Mouse (Mus musculus) liver, embryonic 13.5 days (tissue): ENCODE results near the gene Synj1. TPM values are rescaled to one million over a fixed set of nuclear protein-coding genes. Genes with fewer than 3 reads are reported as not detected.

ENCODE experiments used
- ATAC-seq: fragments of 200-750 bp; cut with Nextera tagmentation; 2 replicates; pipeline ENCODE4 v1.8.0; 2017; ENCODE audit warnings: low read depth, mild to moderate bottlenecking, moderate number of reproducible peaks, moderate library complexity
- DNase-seq: peaks from one replicate; pipeline ENCODE4 v3.0.0; 2022
- H3K27ac ChIP-seq: fragments of 300-500 bp; sonication (generic); 2 replicates; pipeline ENCODE4 v1.5.1; 2015; ENCODE audit warnings: moderate library complexity, mild to moderate bottlenecking, inconsistent platforms
- H3K27me3 ChIP-seq: fragments of 300-500 bp; sonication (generic); 2 replicates; pipeline ENCODE4 v1.6.1; 2015; ENCODE audit warnings: mild to moderate bottlenecking, inconsistent platforms
- H3K36me3 ChIP-seq: fragments of 300-500 bp; sonication (generic); 2 replicates; pipeline ENCODE4 v1.6.1; 2015; ENCODE audit warnings: mild to moderate bottlenecking, inconsistent platforms
- H3K4me1 ChIP-seq: fragments of 300-500 bp; sonication (generic); replicated peaks from 2 replicates; pipeline ENCODE4 v1.6.1; 2015; ENCODE audit warnings: inconsistent platforms
- H3K4me2 ChIP-seq: fragments of 300-500 bp; sonication (generic); 2 replicates; pipeline ENCODE4 v1.6.1; 2015; ENCODE audit warnings: inconsistent platforms, mild to moderate bottlenecking, moderate library complexity
- H3K4me3 ChIP-seq: fragments of 300-500 bp; sonication (generic); replicated peaks from 2 replicates; pipeline ENCODE4 v1.5.1; 2015; ENCODE audit warnings: mild to moderate bottlenecking, inconsistent platforms
- H3K9ac ChIP-seq: fragments of 300-500 bp; sonication (generic); 2 replicates; pipeline ENCODE4 v1.6.1; 2015; ENCODE audit warnings: mild to moderate bottlenecking, inconsistent platforms
- H3K9me3 ChIP-seq: fragments of 300-500 bp; sonication (generic); replicated peaks from 2 replicates; pipeline ENCODE4 v1.6.1; 2016; ENCODE audit warnings: inconsistent platforms
- WGBS: fragments of 180-500 bp; shearing (Covaris S2); methylation state at CpG from one replicate; pipeline ENCODE4 v1.1.7; 2015; ENCODE audit not compliant: insufficient replicate concordance; 5-methylcytosine and 5-hydroxymethylcytosine counted together
- polyA plus RNA-seq: library from polyadenylated mRNA; unstranded; fragments of >200 nt; fragmentation: Nextera tagmentation; extraction: Ambion mirVana; gene quantifications from 2 replicates; pipeline ENCODE4 v1.2.1, GENCODE M21; 2015

The Synj1 gene
- polyA plus RNA-seq, 1 experiment from 2014 or later: 13.0 TPM

DNA sequence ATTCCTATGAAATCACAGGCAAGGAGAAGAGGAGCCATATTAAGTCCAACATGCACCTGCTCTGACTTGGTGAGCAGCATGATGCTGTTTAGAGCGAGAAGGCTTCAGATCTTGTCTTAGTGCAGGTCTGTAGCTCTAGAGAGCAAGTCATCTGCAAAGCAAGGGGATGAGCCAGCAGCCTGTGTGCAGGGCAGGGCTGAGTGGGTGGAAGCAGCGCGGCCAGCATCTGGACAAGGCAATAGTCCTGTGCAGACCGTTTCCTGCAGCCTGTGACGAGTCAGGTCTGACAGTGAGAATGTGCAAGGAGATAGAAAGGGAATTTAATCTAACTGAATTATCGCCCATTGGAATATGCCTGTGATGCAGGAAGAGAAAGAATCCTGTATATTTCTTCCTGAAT lies 40.1 kb downstream of the Synj1 start:
- ATAC-seq: no peak
- no peak for DNase-seq
- H3K9ac ChIP-seq: no peak overlapping the region
- H3K4me1 ChIP-seq: peaks cover 4% of the 10 kb centered on the region
- WGBS: 85% methylated on average over 6 of the region's 6 CpGs
- H3K9me3 ChIP-seq: no peaks in the 10 kb centered on the region
- peaks cover 60% of the 10 kb centered on the region for H3K36me3 ChIP-seq
- H3K27me3 ChIP-seq: no peaks in the 10 kb centered on the region
- H3K4me2 ChIP-seq: no peak overlapping the region
- no peak overlapping the region for H3K27ac ChIP-seq
- no peak overlapping the region for H3K4me3 ChIP-seq

- H3K4me2 ChIP-seq: no peak overlapping the region
- ATAC-seq (no peak), DNase-seq (no peak)
- peaks cover 36% of the 10 kb centered on the region for H3K4me1 ChIP-seq
- H3K36me3 ChIP-seq: peaks cover 60% of the 10 kb centered on the region
- no peaks in the 10 kb centered on the region for H3K9me3 ChIP-seq
- H3K9ac ChIP-seq: no peak overlapping the region
- H3K27ac ChIP-seq: no peak overlapping the region; the same call in 1 of the 2 replicates
- no peaks in the 10 kb centered on the region for H3K27me3 ChIP-seq
- no peak overlapping the region for H3K4me3 ChIP-seq
- WGBS: 87% methylated on average over 4 of the region's 4 CpGs
Observed at GRCm38 (mm10) chr16:90966241-90966640, 44.9 kb downstream of the Synj1 start.

- Histone ChIP-seq H3K9me3 (no peaks in the 10 kb centered on the region), H3K36me3 (peaks cover 63% of the 10 kb centered on the region), H3K4me2 (peak overlapping the region; percentile 61), H3K4me3 (0 out of 2 replicates have a peak overlapping the region, but pooled peaks have one; percentile 1), H3K27ac (peak overlapping the region; percentile 88), H3K9ac (peak overlapping the region; percentile 44), H3K4me1 (peaks cover 36% of the 10 kb centered on the region), H3K27me3 (no peaks in the 10 kb centered on the region)
- DNase-seq (peak; percentile 82), ATAC-seq (peak; percentile 99)
- WGBS: 23% methylated on average over 10 of the region's 10 CpGs
Observed at GRCm38 (mm10) chr16:90964302-90964701, 46.8 kb downstream of the Synj1 start.

- H3K27ac ChIP-seq: peak overlapping the region; percentile 88
- peaks cover 63% of the 10 kb centered on the region for H3K36me3 ChIP-seq
- H3K9me3 ChIP-seq: no peaks in the 10 kb centered on the region
- peak; percentile 75 for ATAC-seq
- peaks cover 36% of the 10 kb centered on the region for H3K4me1 ChIP-seq
- 0 out of 2 replicates have a peak overlapping the region, but pooled peaks have one; percentile 1 for H3K4me3 ChIP-seq
- H3K4me2 ChIP-seq: peak overlapping the region; percentile 61
- peak; percentile 34 for DNase-seq
- peak overlapping the region; percentile 44 for H3K9ac ChIP-seq
- no peaks in the 10 kb centered on the region for H3K27me3 ChIP-seq
- 57% methylated on average over 10 of the region's 10 CpGs for WGBS
Observed at GRCm38 (mm10) chr16:90963866-90964265, 47.2 kb downstream of the Synj1 start.

- no peak for ATAC-seq
- Histone ChIP-seq H3K9ac (peak overlapping the region; percentile 44), H3K4me3 (no peak overlapping the region), H3K9me3 (no peaks in the 10 kb centered on the region), H3K27ac (peak overlapping the region; percentile 88), H3K36me3 (peaks cover 63% of the 10 kb centered on the region), H3K4me2 (peak overlapping the region; percentile 61), H3K4me1 (peaks cover 36% of the 10 kb centered on the region), H3K27me3 (no peaks in the 10 kb centered on the region)
- WGBS: 92% methylated on average over 4 of the region's 4 CpGs
- DNase-seq: no peak
Observed at GRCm38 (mm10) chr16:90963231-90963630, 47.9 kb downstream of the Synj1 start.

DNA sequence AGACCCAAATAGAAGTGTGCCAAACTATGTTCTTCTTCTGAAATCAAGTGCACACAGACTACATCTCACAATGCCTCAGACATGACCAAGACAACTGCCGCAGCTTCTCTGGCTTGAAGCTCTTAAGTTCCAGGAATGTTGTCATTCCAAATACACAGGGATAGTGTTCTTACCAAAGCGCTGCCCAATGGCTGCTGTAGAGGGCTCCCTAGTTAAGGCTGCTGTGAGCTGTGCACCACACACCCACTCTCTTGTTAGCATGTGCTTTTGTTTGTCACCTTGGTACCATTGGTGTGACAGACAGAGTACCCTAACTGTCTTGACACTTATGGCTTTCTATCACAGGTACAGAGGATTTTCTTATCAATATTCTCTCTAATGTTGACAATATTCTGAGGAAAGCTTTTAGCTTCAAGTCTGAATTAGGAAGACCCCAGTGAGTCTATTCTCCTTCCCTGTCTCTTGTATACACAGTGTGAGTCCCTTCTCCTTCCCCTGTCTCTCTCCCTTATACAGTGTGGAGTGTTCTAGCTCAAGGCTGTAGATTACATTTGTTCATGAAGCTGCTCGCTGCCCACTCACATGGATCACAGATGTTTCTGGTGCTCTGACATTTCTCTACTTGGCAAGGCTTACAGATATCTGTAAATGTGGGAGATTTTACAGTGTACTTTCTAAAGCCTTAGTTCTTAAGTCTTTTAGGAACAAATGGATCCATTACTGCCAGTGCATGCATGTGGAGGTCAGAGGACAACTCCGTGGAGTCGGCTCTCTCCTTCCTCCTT lies 52.6 kb downstream of the Synj1 start:
- H3K36me3 ChIP-seq: peaks cover 70% of the 10 kb centered on the region

GRCm38 (mm10) chr16:90955494-90955893 lies 55.6 kb downstream of the Synj1 start:
- no peak overlapping the region for H3K9ac ChIP-seq
- no peaks in the 10 kb centered on the region for H3K9me3 ChIP-seq
- no peak overlapping the region for H3K4me2 ChIP-seq
- H3K36me3 ChIP-seq: peaks cover 83% of the 10 kb centered on the region
- H3K27ac ChIP-seq: no peak overlapping the region
- DNase-seq (no peak), ATAC-seq (no peak)
- WGBS: 86% methylated on average over 6 of the region's 6 CpGs
- H3K4me3 ChIP-seq: no peak overlapping the region
- peaks cover 10% of the 10 kb centered on the region; the same call in 1 of the 2 replicates for H3K4me1 ChIP-seq
- no peaks in the 10 kb centered on the region for H3K27me3 ChIP-seq

More for the DNA sequence above, 52.6 kb downstream of the Synj1 start:
- H3K4me3 ChIP-seq: no peak overlapping the region
- no peak overlapping the region for H3K27ac ChIP-seq
- H3K27me3 ChIP-seq: no peaks in the 10 kb centered on the region
- H3K4me2 ChIP-seq: no peak overlapping the region
- no peak for ATAC-seq
- peaks cover 10% of the 10 kb centered on the region for H3K4me1 ChIP-seq
- no peaks in the 10 kb centered on the region for H3K9me3 ChIP-seq
- H3K9ac ChIP-seq: no peak overlapping the region
- WGBS: 85% methylated on average over 5 of the region's 5 CpGs
- no peak for DNase-seq

DNA sequence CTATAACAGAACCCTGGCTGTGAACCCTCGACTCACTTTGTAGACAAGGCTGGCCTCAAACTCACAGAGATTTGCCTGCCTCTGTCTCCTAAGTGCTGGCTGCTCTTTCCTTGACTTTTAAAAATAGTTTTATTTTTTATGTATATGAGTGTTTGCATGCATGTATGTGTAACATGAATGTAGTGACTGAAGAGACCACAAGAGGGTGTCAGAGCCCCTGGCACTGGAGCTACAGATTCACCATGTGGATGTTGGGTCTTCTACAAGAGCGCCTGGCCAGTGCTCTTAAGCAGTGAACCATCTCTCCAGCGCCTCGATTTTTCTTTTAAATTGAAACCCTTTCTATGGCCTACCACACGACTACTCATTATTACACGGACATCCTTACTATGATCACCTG lies 57.3 kb downstream of the Synj1 start:
- Histone ChIP-seq H3K9ac (no peak overlapping the region), H3K9me3 (no peaks in the 10 kb centered on the region), H3K4me3 (no peak overlapping the region), H3K27me3 (no peaks in the 10 kb centered on the region), H3K27ac (no peak overlapping the region), H3K4me2 (no peak overlapping the region), H3K36me3 (peaks cover 76% of the 10 kb centered on the region), H3K4me1 (peaks cover 10% of the 10 kb centered on the region; the same call in 1 of the 2 replicates)
- peak; percentile 18 for DNase-seq
- WGBS: 81% methylated on average over 6 of the region's 6 CpGs
- no peak for ATAC-seq

DNA sequence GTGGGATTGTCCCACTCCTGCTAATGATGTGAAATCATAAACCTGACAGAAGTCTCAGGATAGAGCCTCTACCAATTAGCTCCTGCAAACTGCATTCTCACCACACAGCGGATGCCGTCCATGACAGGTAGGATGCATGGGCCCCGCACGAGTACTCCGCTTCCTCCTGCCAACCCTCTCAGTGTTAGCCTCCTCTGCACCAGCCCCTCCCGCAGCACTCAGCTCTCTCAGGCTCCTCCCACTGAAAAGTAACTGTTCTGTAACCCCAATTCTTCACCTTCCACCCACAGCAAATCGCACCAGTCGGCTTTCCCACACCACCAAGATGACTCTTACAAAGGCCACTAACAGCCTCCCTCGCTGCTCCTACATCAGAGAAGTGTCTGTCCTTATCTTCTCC lies 58.0 kb downstream of the Synj1 start:
- DNase-seq (no peak), ATAC-seq (no peak)
- H3K4me2 ChIP-seq: no peak overlapping the region
- H3K4me1 ChIP-seq: peaks cover 10% of the 10 kb centered on the region; the same call in 1 of the 2 replicates
- no peaks in the 10 kb centered on the region for H3K9me3 ChIP-seq
- WGBS: 85% methylated on average over 9 of the region's 9 CpGs
- H3K4me3 ChIP-seq: no peak overlapping the region
- peaks cover 70% of the 10 kb centered on the region for H3K36me3 ChIP-seq
- no peaks in the 10 kb centered on the region for H3K27me3 ChIP-seq
- H3K9ac ChIP-seq: no peak overlapping the region
- no peak overlapping the region for H3K27ac ChIP-seq

- Histone ChIP-seq H3K27ac (no peak overlapping the region), H3K4me1 (peaks cover 10% of the 10 kb centered on the region; the same call in 1 of the 2 replicates), H3K4me2 (no peak overlapping the region), H3K27me3 (no peaks in the 10 kb centered on the region), H3K4me3 (no peak overlapping the region), H3K9me3 (no peaks in the 10 kb centered on the region), H3K36me3 (peaks cover 66% of the 10 kb centered on the region), H3K9ac (0 out of 2 replicates have a peak overlapping the region, but pooled peaks have one; percentile 2)
- ATAC-seq (no peak), DNase-seq (no peak)
- WGBS: 45% methylated on average over 17 of the region's 17 CpGs
Observed at GRCm38 (mm10) chr16:90950354-90950963, 60.6 kb downstream of the Synj1 start.

DNA sequence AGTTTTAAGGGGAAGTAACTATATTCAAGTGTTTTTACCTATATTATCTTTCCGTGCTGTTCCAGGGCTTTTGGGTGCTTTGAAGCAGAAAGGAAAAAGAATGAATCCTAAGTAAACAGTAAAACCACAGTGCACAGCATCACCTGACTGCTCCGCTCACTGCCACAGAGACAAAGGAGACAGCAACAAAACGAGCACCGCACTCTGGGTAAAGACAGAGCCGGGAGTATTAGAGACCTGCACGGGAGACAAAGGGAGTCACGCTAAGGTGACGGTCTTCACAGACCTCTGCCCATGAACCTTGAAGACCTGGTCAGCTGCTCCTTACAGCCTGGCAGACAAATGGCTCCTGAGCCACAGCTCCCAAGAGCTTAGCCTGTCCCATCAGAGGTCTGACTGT lies 64.1 kb downstream of the Synj1 start:
- no peak for ATAC-seq
- H3K36me3 ChIP-seq: peaks cover 69% of the 10 kb centered on the region

More for the DNA sequence above, 64.1 kb downstream of the Synj1 start:
- H3K27me3 ChIP-seq: no peaks in the 10 kb centered on the region
- no peak overlapping the region for H3K4me3 ChIP-seq
- peaks cover 10% of the 10 kb centered on the region; the same call in 1 of the 2 replicates for H3K4me1 ChIP-seq
- DNase-seq: no peak
- no peak overlapping the region for H3K9ac ChIP-seq
- no peak overlapping the region for H3K27ac ChIP-seq
- WGBS: 91% methylated on average over 8 of the region's 8 CpGs
- no peaks in the 10 kb centered on the region for H3K9me3 ChIP-seq
- no peak overlapping the region for H3K4me2 ChIP-seq
